Mouse (Mus musculus) cortical plate, adult 2 months (tissue): ENCODE results near the gene Adgrf5.

Source experiments
- CTCF ChIP-seq: fragments of 200-500 bp; IDR thresholded peaks from 2 replicates; pipeline ENCODE4 v1.5.1; 2011; ENCODE audit warnings: mild to moderate bottlenecking, control low read depth, low read length; ENCODE audit not compliant: insufficient read depth; ENCODE audit errors: extremely low read depth
- POLR2A ChIP-seq: fragments of 200-500 bp; IDR thresholded peaks from 2 replicates; pipeline ENCODE4 v1.6.1; 2011; ENCODE audit warnings: mild to moderate bottlenecking, low read length, control low read depth; ENCODE audit not compliant: insufficient read depth; ENCODE audit errors: extremely low read depth

- TF ChIP-seq POLR2A (no peak), CTCF (no peak)
Measured at GRCm38 (mm10) chr17:43366486-43366885, 6.2 kb downstream of the Adgrf5 start.
